Mouse (Mus musculus) erythroblast, embryonic 14.5 days (primary cell): Measurements from ENCODE around the gene 1700012P22Rik. TPM values are rescaled to one million over a fixed set of nuclear protein-coding genes. Genes with fewer than 3 reads are reported as not detected.

ENCODE experiments used
- H3K27me3 ChIP-seq: 2 replicates; pipeline ENCODE4 v1.6.1; 2012; ENCODE audit warnings: inconsistent platforms; ENCODE audit not compliant: control insufficient read depth
- H3K36me3 ChIP-seq: 2 replicates; pipeline ENCODE4 v1.6.1; 2012; ENCODE audit warnings: mild to moderate bottlenecking, inconsistent platforms; ENCODE audit not compliant: control insufficient read depth
- H3K4me1 ChIP-seq: 2 replicates; pipeline ENCODE4 v1.6.1; 2012; ENCODE audit warnings: inconsistent platforms; ENCODE audit not compliant: control insufficient read depth
- H3K4me3 ChIP-seq: replicated peaks from 2 replicates; pipeline ENCODE3; 2012; ENCODE audit warnings: moderate library complexity, mild to moderate bottlenecking, inconsistent platforms
- H3K9me3 ChIP-seq: 2 replicates; pipeline ENCODE4 v1.6.1; 2012; ENCODE audit warnings: low read length, inconsistent platforms, mixed read lengths; ENCODE audit not compliant: control insufficient read depth
- GATA1 ChIP-seq: IDR thresholded peaks from 2 replicates; pipeline ENCODE4 v1.6.1; 2012; ENCODE audit warnings: low read length, inconsistent platforms, mixed read lengths
- TAL1 ChIP-seq: IDR thresholded peaks from 3 replicates; pipeline ENCODE4 v1.6.1; 2012; ENCODE audit warnings: low read length, inconsistent platforms, mixed read lengths
- polyA plus RNA-seq: library from polyadenylated mRNA; stranded (reverse); fragments of >175 nt; gene quantifications from 2 replicates; pipeline ENCODE4 v1.2.3, GENCODE M21; 2012

The 1700012P22Rik gene
- polyA plus RNA-seq: not detected in 2 replicates

DNA sequence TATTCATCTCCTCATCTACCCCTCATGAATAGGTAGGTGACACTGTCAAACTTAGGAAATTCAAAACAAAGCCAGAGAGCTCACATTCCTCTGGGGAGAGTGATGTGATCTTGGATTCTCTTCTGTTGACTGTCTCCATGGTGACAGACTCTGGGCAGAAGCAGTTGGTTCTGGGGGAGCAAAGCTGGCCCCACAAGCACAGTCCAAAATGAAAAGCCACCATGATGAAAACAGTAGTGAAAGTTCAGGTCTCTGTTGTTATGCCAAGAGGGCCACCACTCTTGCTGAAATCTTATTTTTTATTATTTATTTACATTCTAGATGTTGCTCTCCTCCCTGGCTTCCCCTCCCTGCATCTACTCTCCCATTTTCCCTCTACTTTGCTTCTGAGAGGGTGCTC, at the start of gene 1700012P22Rik:
TSS of gene 1700012P22Rik (minus strand) at position 101 of the 400 bp plus-strand sequence.
- TF ChIP-seq TAL1 (no peak), GATA1 (no peak)
- H3K4me1 ChIP-seq: no peaks in the 10 kb centered on the region
- peaks cover 4% of the 10 kb centered on the region for H3K9me3 ChIP-seq
- H3K4me3 ChIP-seq: no peak within 1 kb of the TSS
- no peaks in the 10 kb centered on the region for H3K27me3 ChIP-seq
- no peaks in the 10 kb centered on the region for H3K36me3 ChIP-seq

DNA sequence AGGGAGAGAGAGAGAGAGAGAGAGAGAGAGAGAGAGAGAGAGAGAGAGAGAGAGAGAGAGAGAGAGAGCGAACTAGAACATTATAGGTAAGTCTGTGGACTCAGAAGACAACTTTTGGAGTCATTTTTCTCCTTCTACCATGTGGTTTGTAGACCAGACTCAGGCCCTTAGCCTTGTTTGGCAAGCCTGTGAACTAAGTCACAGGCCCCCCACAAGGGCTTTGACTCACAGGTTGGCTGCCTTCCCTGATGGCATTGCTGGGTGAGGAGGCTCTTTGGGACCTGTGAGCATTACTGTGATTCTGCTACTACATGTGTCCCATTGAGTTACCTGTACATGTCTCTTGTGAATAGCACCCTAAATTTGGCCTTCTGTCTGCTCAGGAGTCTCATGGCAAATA, 29.5 kb upstream of the 1700012P22Rik start:
- no peaks in the 10 kb centered on the region for H3K36me3 ChIP-seq
- no peak overlapping the region for H3K4me3 ChIP-seq
- peaks cover 4% of the 10 kb centered on the region for H3K9me3 ChIP-seq
- no peaks in the 10 kb centered on the region for H3K4me1 ChIP-seq
- TF ChIP-seq GATA1: no peak
- TF ChIP-seq TAL1: no peak
- no peaks in the 10 kb centered on the region for H3K27me3 ChIP-seq

DNA sequence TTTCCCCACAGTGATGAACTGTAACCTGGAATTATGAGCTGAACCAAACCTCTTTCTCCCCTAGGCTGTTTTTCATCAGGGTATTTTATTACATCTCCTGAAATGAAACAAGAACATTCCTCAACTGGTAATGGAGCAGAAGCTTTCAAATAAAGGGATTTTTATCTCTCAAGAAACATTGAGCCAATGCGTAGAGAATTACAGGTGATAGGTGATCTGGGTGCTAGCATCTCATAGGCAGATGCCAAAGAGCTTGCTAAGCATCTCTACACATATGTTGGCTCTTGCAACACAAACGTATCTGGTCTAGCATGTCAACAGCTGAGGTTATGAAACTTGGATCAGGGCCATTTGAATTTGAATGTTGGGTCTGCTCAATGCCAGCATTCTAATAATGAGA, 26.6 kb upstream of the 1700012P22Rik start:
- H3K36me3 ChIP-seq: no peaks in the 10 kb centered on the region
- no peak for TF ChIP-seq GATA1
- no peak for TF ChIP-seq TAL1
- no peaks in the 10 kb centered on the region for H3K27me3 ChIP-seq
- H3K4me3 ChIP-seq: no peak overlapping the region
- peaks cover 4% of the 10 kb centered on the region for H3K9me3 ChIP-seq
- H3K4me1 ChIP-seq: no peaks in the 10 kb centered on the region

DNA sequence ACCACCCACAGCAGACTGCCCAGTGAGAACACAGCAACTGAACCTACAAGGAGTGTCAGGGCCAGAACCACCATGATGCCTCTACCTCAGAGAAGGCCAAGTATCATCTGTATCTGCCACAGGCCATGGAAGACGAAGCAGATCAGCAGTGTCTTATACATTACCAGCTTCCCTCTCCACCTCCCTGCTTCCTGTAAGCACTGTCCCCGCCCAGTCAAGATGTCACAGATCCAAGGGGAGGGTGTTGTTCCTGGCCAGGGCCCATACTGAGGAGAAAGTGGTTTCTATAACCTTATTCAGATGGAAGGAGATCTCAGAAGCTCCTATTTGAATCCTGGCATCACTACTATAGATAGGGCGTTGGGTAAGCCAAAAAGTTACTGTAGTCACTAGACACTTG, 25.1 kb upstream of the 1700012P22Rik start, which contains the start of gene Aadacl3:
TSS of gene Aadacl3 (minus strand) at position 101 of the 400 bp plus-strand sequence.
- peaks cover 6% of the 10 kb centered on the region for H3K9me3 ChIP-seq
- no peak within 1 kb of the TSS for H3K4me3 ChIP-seq
- no peaks in the 10 kb centered on the region for H3K4me1 ChIP-seq
- no peaks in the 10 kb centered on the region for H3K36me3 ChIP-seq
- no peak for TF ChIP-seq GATA1
- TF ChIP-seq TAL1: no peak
- H3K27me3 ChIP-seq: no peaks in the 10 kb centered on the region

DNA sequence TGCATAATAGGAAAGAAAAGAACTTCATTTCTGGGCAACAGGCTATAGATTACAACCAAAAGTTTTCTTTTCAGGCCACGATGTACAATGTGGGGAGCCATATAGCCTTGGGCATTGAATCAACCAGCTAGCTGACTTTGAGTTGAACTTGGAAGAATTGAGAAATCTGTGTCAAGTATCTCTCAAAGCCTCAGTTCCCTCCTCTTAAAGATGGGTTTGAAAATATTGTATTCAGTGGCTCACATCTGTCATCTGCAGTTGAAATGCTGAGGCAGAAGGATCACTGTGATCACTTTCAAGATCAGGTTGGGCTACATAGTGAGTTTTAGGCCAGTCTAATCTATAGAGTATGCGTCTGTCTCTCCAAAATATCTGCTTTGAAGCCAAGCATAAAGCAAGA, 14.6 kb upstream of the 1700012P22Rik start, which contains the start of gene Gm9944:
TSS of gene Gm9944 (minus strand) at position 101 of the 400 bp plus-strand sequence.
- Histone ChIP-seq H3K36me3 (no peaks in the 10 kb centered on the region), H3K4me1 (no peaks in the 10 kb centered on the region), H3K9me3 (peaks cover 3% of the 10 kb centered on the region; the same call in 1 of the 2 replicates), H3K27me3 (no peaks in the 10 kb centered on the region), H3K4me3 (no peak within 1 kb of the TSS)
- TF ChIP-seq TAL1: no peak
- TF ChIP-seq GATA1: no peak

DNA sequence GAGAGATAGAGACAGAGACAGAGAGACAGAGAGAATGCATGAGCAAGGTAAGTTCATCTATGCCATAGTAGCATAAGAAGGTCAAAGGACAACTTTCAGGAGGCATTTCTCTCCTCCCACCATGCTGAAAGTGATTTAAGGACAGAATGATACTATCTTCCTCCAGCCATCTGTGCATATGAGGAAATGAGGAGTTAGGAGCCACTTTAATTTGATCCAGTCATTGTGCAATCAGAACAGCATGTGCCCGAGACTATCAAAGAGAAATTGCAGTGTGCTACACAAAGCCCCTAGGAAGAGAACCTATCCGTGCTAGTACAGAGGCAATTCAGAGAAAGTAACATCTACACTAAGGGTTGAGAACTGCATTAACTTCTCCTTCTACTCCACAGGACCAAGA, 10.0 kb upstream of the 1700012P22Rik start:
- Histone ChIP-seq H3K9me3 (no peaks in the 10 kb centered on the region), H3K4me1 (no peaks in the 10 kb centered on the region), H3K27me3 (no peaks in the 10 kb centered on the region), H3K4me3 (no peak overlapping the region), H3K36me3 (no peaks in the 10 kb centered on the region)
- TF ChIP-seq TAL1 (no peak), GATA1 (no peak)

DNA sequence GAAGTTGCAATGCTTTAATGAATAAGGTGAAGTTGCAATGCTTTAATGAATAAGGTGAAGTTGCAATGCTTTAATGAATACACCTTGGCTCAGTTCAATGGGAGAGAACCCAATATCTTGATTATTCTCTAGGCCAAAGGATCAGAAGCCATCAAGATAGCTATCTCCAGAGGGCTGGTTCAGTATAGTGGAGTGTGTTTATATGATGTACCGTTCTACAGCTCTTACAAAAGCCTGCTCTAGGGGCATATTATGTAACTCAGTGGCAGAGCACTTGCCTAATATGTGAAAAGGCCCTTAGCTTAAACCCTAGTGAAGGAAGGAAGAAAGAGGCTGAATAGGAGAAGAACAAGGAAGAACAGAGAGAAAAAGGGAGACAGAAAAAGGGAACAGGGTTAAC, 3.0 kb upstream of the 1700012P22Rik start:
- Histone ChIP-seq H3K9me3 (peaks cover 4% of the 10 kb centered on the region), H3K27me3 (no peaks in the 10 kb centered on the region), H3K4me1 (no peaks in the 10 kb centered on the region), H3K36me3 (no peaks in the 10 kb centered on the region), H3K4me3 (no peak overlapping the region)
- TF ChIP-seq TAL1 (no peak), GATA1 (no peak)

DNA sequence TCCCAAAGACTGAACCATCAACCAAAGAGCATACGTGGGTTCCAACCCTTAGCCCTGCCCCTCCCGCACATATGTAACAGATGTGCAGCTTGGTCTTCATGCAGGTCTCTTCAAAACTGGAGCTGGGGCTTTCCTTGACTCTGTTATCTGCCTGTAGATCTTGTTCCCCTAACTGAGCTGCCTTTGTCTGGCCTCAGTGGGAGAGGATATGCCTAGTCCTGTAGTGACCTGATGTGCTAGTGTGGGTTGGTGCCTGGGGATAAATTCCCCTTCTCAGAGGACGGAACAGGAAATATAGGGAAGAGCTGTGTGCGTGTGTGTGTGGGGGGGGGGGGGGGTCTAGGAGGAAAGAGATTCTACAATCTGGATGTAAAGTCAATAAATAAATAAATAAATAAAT, 2.5 kb upstream of the 1700012P22Rik start:
- no peaks in the 10 kb centered on the region for H3K36me3 ChIP-seq
- no peak overlapping the region for H3K4me3 ChIP-seq
- no peaks in the 10 kb centered on the region for H3K4me1 ChIP-seq
- H3K9me3 ChIP-seq: peaks cover 4% of the 10 kb centered on the region
- TF ChIP-seq TAL1 (no peak), GATA1 (no peak)
- H3K27me3 ChIP-seq: no peaks in the 10 kb centered on the region

DNA sequence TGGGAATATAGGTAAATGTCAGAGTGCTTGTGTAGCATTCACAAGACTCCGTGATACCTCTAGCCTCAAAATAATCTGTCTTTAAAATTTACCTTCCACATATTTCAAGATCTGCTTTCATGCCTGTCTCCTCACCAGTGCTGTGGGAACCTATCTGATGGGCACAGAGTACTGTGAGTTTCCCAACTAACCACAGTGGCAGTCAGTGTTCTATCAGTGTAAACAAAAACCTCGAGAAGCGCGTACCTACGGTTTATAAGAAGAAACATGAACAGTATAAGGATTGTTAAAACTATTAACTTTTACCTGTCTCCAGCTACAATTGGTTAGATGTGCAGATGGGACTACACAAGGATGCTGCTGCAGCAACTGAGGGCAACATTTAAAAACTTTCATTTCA, 5.4 kb downstream of the 1700012P22Rik start:
- Histone ChIP-seq H3K4me1 (no peaks in the 10 kb centered on the region), H3K27me3 (no peaks in the 10 kb centered on the region), H3K9me3 (no peaks in the 10 kb centered on the region), H3K4me3 (no peak overlapping the region), H3K36me3 (no peaks in the 10 kb centered on the region)
- TF ChIP-seq TAL1 (no peak), GATA1 (no peak)

DNA sequence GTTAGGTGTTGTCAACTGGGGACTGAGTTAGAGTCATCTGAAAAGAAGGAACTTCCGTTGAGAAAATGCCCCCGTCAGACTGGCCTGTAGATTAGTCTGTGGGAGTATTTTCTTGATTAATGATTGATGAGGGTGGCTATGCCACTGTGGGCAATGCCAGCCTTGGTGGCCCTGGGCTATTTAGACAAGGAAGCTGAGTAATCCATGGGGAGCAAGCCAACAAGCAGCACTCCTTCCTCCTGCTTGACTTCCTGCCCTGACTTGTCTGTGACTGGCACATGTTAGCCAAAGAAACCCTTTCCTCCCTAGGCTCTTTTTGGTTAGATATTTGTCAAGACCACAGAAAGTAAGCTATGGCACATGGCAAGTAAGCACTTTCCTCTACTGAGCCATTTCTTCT, 7.8 kb downstream of the 1700012P22Rik start:
- Histone ChIP-seq H3K4me3 (no peak overlapping the region), H3K36me3 (no peaks in the 10 kb centered on the region), H3K27me3 (no peaks in the 10 kb centered on the region), H3K4me1 (no peaks in the 10 kb centered on the region), H3K9me3 (no peaks in the 10 kb centered on the region)
- TF ChIP-seq GATA1 (no peak), TAL1 (no peak)
